Mouse (Mus musculus): ENCODE results near the gene Qk. TPM values are rescaled to one million over a fixed set of nuclear protein-coding genes. Genes with fewer than 3 reads are reported as not detected.

The Qk gene
- 100 to 1,000 TPM; 299 to 327 TPM for total RNA-seq (2021)
- long read RNA-seq, experiment 1, full-length matches to known transcripts, result 162 of 242 reads
- long read RNA-seq, experiment 1, partial matches to known transcripts, result 6 of 242 reads
- long read RNA-seq, experiment 1, other reads (novel, unspliced or antisense), result 74 of 242 reads
- long read RNA-seq, experiment 2, full-length matches to known transcripts, result 83 of 131 reads
- long read RNA-seq, experiment 2, partial matches to known transcripts, result 4 of 131 reads
- long read RNA-seq, experiment 2, other reads (novel, unspliced or antisense), result 44 of 131 reads

- DNase-seq (ENCODE audit: low spot score in 2 of 2), result peak; percentile 90 to 92
Measured at GRCm38 (mm10) chr17:10319685-10320455, at the start of gene Qk. TSS of gene Qk (minus strand) at chr17:10319854.

GRCm38 (mm10) chr17:10367044-10367443 lies 47.4 kb upstream of the Qk start:
- DNase-seq (ENCODE audit: low spot score in 2 of 2), result no peak

- no peak for DNase-seq (ENCODE audit: low spot score in 2 of 2)
Measured at GRCm38 (mm10) chr17:10366577-10366976, 46.9 kb upstream of the Qk start.

- no peak for DNase-seq (ENCODE audit: low spot score in 2 of 2)
Measured at GRCm38 (mm10) chr17:10365501-10366482, 46.1 kb upstream of the Qk start.

- no peak for DNase-seq (ENCODE audit: low spot score in 2 of 2)
Measured at GRCm38 (mm10) chr17:10363151-10363550, 43.5 kb upstream of the Qk start.

GRCm38 (mm10) chr17:10361882-10362291 lies 42.2 kb upstream of the Qk start:
- DNase-seq (ENCODE audit: low spot score in 2 of 2), result no peak

GRCm38 (mm10) chr17:10360738-10361137 lies 41.1 kb upstream of the Qk start:
- no peak for DNase-seq (ENCODE audit: low spot score in 2 of 2)

GRCm38 (mm10) chr17:10359466-10359865 lies 39.8 kb upstream of the Qk start:
- DNase-seq (ENCODE audit: low spot score in 2 of 2), result no peak

GRCm38 (mm10) chr17:10357348-10357747 lies 37.7 kb upstream of the Qk start:
- no peak for DNase-seq (ENCODE audit: low spot score in 2 of 2)

GRCm38 (mm10) chr17:10356294-10356693 lies 36.6 kb upstream of the Qk start:
- no peak for DNase-seq (ENCODE audit: low spot score in 2 of 2)

GRCm38 (mm10) chr17:10355746-10356145 lies 36.1 kb upstream of the Qk start:
- DNase-seq (ENCODE audit: low spot score in 2 of 2), result no peak

GRCm38 (mm10) chr17:10338286-10338685 lies 18.6 kb upstream of the Qk start:
- no peak for DNase-seq (ENCODE audit: low spot score in 2 of 2)

GRCm38 (mm10) chr17:10336558-10336957 lies 16.9 kb upstream of the Qk start:
- no peak for DNase-seq (ENCODE audit: low spot score in 2 of 2)

- no peak for DNase-seq (ENCODE audit: low spot score in 2 of 2)
Measured at GRCm38 (mm10) chr17:10335809-10336499, 16.3 kb upstream of the Qk start.

GRCm38 (mm10) chr17:10334957-10335690 lies 15.5 kb upstream of the Qk start:
- peak; percentile 64 to 65 for DNase-seq (ENCODE audit: low spot score in 2 of 2)

- DNase-seq (ENCODE audit: low spot score in 2 of 2), result no peak
Measured at GRCm38 (mm10) chr17:10334481-10334880, 14.8 kb upstream of the Qk start.

GRCm38 (mm10) chr17:10333321-10333720 lies 13.7 kb upstream of the Qk start:
- DNase-seq (ENCODE audit: low spot score in 2 of 2), result no peak

- DNase-seq (ENCODE audit: low spot score in 2 of 2), result no peak
Measured at GRCm38 (mm10) chr17:10332127-10332526, 12.5 kb upstream of the Qk start.

GRCm38 (mm10) chr17:10329461-10329860 lies 9.8 kb upstream of the Qk start:
- DNase-seq (ENCODE audit: low spot score in 2 of 2), result no peak

GRCm38 (mm10) chr17:10328544-10329100 lies 9.0 kb upstream of the Qk start:
- no peak for DNase-seq (ENCODE audit: low spot score in 2 of 2)

All from left cerebral cortex, adult 18-20 months (tissue).